Mouse (Mus musculus) hindbrain, postnatal 0 days (tissue): ENCODE results near the gene Bpifb9a. TPM values are rescaled to one million over a fixed set of nuclear protein-coding genes. Genes with fewer than 3 reads are reported as not detected.
"Not testable (repeated sequence)": the region's sequence is repeated elsewhere in the genome, so short reads cannot be mapped to it uniquely, and the experiment has no call there.

Experiments
- ATAC-seq: fragments of 200-750 bp; cut with Nextera tagmentation; 2 replicates; pipeline ENCODE4 v1.8.0; 2017; ENCODE audit warnings: mild to moderate bottlenecking, moderate TSS enrichment, moderate library complexity
- DNase-seq: peaks from one replicate; pipeline ENCODE4 v3.0.0-alpha.2; 2015; ENCODE audit warnings: low spot score
- H3K27ac ChIP-seq: fragments of 300-500 bp; sonication (generic); 2 replicates; pipeline ENCODE4 v1.5.1; 2014; ENCODE audit warnings: mild to moderate bottlenecking
- H3K27me3 ChIP-seq: fragments of 300-500 bp; sonication (generic); 2 replicates; pipeline ENCODE4 v1.6.1; 2014; ENCODE audit warnings: low read length, mixed read lengths; ENCODE audit not compliant: insufficient read depth
- H3K36me3 ChIP-seq: fragments of 300-500 bp; sonication (generic); 2 replicates; pipeline ENCODE4 v1.6.1; 2014; ENCODE audit warnings: low read length, mixed read lengths; ENCODE audit not compliant: insufficient read depth
- H3K4me1 ChIP-seq: fragments of 300-500 bp; sonication (generic); 2 replicates; pipeline ENCODE4 v1.6.1; 2014; ENCODE audit warnings: antibody characterized with exemption, low read length, mixed read lengths; ENCODE audit not compliant: insufficient read depth
- H3K4me2 ChIP-seq: fragments of 300-500 bp; sonication (generic); 2 replicates; pipeline ENCODE4 v1.6.1; 2014; ENCODE audit warnings: low read depth, mild to moderate bottlenecking, low read length, moderate library complexity, mixed read lengths
- H3K4me3 ChIP-seq: fragments of 300-500 bp; sonication (generic); 2 replicates; pipeline ENCODE4 v1.5.1; 2014; ENCODE audit warnings: low read length
- H3K9ac ChIP-seq: fragments of 300-500 bp; sonication (generic); replicated peaks from 2 replicates; pipeline ENCODE4 v1.6.1; 2014; ENCODE audit warnings: mild to moderate bottlenecking, low read length, moderate library complexity, mixed read lengths
- H3K9me3 ChIP-seq: fragments of 300-500 bp; sonication (generic); 2 replicates; pipeline ENCODE4 v1.6.1; 2016; ENCODE audit warnings: low read length, mixed read lengths
- CTCF ChIP-seq: IDR thresholded peaks from 2 replicates; pipeline ENCODE4 v1.5.1; 2016; ENCODE audit warnings: antibody characterized with exemption, control low read depth, low read depth
- WGBS: fragments of 180-500 bp; shearing (Covaris S2); extraction: QIAGEN DNeasy Blood & Tissue Kit; methylation state at CpG from one replicate; pipeline ENCODE4 v1.1.7; 2014; 5-methylcytosine and 5-hydroxymethylcytosine counted together
- polyA plus RNA-seq: library from polyadenylated mRNA; unstranded; fragments of >200 nt; fragmentation: Nextera tagmentation; extraction: Ambion mirVana; gene quantifications from 2 replicates; pipeline ENCODE4 v1.2.1, GENCODE M21; 2015
- total RNA-seq: library from RNA; depleted of rRNA; stranded (reverse); fragments of >200 nt; gene quantifications from 2 replicates; pipeline ENCODE4 v1.2.3, GENCODE M21; 2014

Bpifb9a gene
- total and polyA plus RNA-seq, 2 experiments from 2014 or later: 0.44 TPM; not detected in 1

- Histone ChIP-seq H3K36me3 (no peaks in the 10 kb centered on the region), H3K4me2 (no peak overlapping the region), H3K4me3 (no peak overlapping the region), H3K4me1 (no peaks in the 10 kb centered on the region), H3K9me3 (no peaks in the 10 kb centered on the region), H3K27me3 (no peaks in the 10 kb centered on the region), H3K27ac (no peak overlapping the region), H3K9ac (no peak overlapping the region)
- TF ChIP-seq CTCF: no peak
- no peak for DNase-seq
- ATAC-seq: no peak
- WGBS: 95% methylated on average over 5 of the region's 5 CpGs
These were observed 12.3 kb upstream of the Bpifb9a start for GRCm38 (mm10) chr2:154245322-154245721.

DNA sequence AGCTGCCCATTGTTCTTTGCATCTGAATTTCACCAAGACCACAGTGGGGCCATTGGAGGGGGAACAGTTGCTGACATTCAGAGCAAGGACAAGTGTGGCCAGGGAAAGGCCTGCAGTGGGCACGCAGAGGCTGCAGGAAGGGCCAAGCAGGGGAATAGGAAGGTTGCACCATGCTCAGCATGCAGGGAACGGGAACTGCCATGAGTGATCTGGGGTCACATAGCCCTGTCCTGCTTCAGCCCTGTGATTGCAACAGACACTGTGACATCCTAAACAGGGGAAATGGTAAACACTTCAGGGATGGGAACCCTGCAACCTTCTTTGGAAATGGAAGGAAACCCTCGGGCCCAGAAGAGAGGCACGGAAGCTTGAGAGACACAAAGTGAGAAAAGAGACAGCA, 2.4 kb upstream of the Bpifb9a start:
- not testable (repeated sequence) for H3K27me3 ChIP-seq, H3K4me1 ChIP-seq, ATAC-seq, H3K9me3 ChIP-seq, H3K4me2 ChIP-seq, DNase-seq, H3K4me3 ChIP-seq, H3K27ac ChIP-seq, H3K9ac ChIP-seq, H3K36me3 ChIP-seq
- WGBS: 96% methylated on average over 2 of the region's 4 CpGs

- Histone ChIP-seq H3K4me2 (no peak overlapping the region), H3K27me3 (no peaks in the 10 kb centered on the region), H3K9me3 (no peaks in the 10 kb centered on the region), H3K36me3 (no peaks in the 10 kb centered on the region), H3K27ac (no peak overlapping the region), H3K4me1 (no peaks in the 10 kb centered on the region), H3K9ac (no peak overlapping the region), H3K4me3 (no peak overlapping the region)
- TF ChIP-seq CTCF: no peak
- 79% methylated on average over 4 of the region's 4 CpGs for WGBS
- no peak for ATAC-seq
- no peak for DNase-seq
These were observed 1.9 kb upstream of the Bpifb9a start for GRCm38 (mm10) chr2:154255770-154256169.

DNA sequence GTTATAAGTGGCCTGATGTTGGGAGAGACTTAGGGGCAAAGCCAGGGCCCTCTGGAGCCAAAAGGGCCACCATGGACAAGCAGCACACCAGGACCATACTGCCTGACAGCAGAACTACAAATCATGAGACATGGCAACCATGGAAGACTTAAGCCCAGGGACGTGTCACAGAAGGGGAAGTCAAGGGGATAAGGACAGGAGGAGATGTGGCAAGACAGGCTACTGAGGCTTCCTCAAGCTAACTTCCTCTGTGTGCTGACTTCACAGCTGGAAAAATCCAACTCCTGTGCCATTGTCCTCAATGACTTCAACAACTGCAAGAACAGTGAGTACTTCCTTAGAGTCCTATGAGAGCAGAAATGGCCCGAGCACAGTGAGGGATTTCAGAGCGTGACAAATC, 6.7 kb downstream of the Bpifb9a start:
- WGBS: 73% methylated on average over 2 of the region's 3 CpGs
- H3K9me3 ChIP-seq, H3K4me2 ChIP-seq, H3K9ac ChIP-seq, H3K36me3 ChIP-seq, ATAC-seq, H3K4me1 ChIP-seq, H3K27me3 ChIP-seq, H3K4me3 ChIP-seq, DNase-seq, H3K27ac ChIP-seq: not testable (repeated sequence)

DNA sequence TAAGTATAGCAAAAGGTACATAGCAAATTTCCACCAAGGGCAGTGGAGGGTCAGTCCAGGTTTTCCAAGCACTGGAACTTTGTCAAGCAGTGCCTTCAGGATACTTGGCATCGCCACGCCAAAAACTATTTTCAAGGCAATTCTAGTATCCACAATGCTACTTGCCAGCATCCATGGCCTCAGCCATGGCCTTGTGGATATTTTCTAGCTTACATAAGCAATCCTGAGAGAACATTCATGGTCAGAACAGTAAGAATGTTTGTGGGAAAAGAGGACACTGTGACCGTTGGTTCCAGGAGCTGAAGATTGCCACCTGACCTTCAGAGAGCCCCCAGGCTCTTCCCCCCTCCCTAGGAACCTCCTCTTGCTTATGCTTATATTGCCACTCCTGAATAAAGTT, 34.2 kb downstream of the Bpifb9a start:
- WGBS: 84% methylated on average over 3 of the region's 3 CpGs
- ATAC-seq, H3K36me3 ChIP-seq, DNase-seq, H3K4me2 ChIP-seq, H3K9ac ChIP-seq, H3K27me3 ChIP-seq, H3K27ac ChIP-seq, H3K4me3 ChIP-seq, H3K4me1 ChIP-seq, H3K9me3 ChIP-seq: not testable (repeated sequence)

- Histone ChIP-seq H3K9ac (no peak overlapping the region), H3K9me3 (no peaks in the 10 kb centered on the region), H3K4me3 (no peak overlapping the region), H3K27me3 (no peaks in the 10 kb centered on the region), H3K4me1 (no peaks in the 10 kb centered on the region), H3K27ac (no peak overlapping the region), H3K4me2 (no peak overlapping the region), H3K36me3 (no peaks in the 10 kb centered on the region)
- ATAC-seq (no peak), DNase-seq (peak; percentile 4)
- 83% methylated on average over 1 of the region's 1 CpGs for WGBS
- TF ChIP-seq CTCF: peak; percentile 35; the same call in 1 of the 2 replicates
These were observed 35.2 kb downstream of the Bpifb9a start for GRCm38 (mm10) chr2:154292833-154293232.

DNA sequence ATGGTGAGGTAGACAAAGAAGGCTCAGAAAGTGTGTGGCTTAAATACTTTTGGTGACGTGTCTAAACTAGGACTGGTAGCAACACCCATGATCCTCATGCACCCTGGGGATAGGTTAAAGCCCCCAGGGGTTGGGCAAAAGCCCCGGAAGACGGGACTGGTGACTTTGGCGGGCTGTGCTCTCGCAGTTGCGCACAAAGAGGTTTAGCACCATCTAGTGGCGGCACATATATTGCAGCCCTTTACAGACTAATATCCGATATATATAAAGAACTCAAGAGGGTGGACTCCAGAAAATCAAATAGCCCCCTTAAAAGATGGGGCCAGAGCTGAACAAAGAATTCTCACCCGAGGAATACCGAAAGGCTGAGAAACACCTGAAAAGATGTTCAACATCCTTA, 37.1 kb downstream of the Bpifb9a start:
- H3K36me3 ChIP-seq, H3K27ac ChIP-seq, H3K9ac ChIP-seq, H3K4me3 ChIP-seq, H3K27me3 ChIP-seq, H3K4me2 ChIP-seq, H3K4me1 ChIP-seq, ATAC-seq, H3K9me3 ChIP-seq: not testable (repeated sequence)
- 3% methylated on average over 10 of the region's 10 CpGs for WGBS
- TF ChIP-seq CTCF: peak; percentile 66
- peak; percentile 61 for DNase-seq
